18 mouse cellular contexts compared by ENCODE assay signal in genomic region chr4:55976265-55976664, GRCm38 (mm10).
DNase-seq lines count a peak whose midpoint lies in the region; ATAC-seq lines count a peak whose summit lies in the region.
"Had no signal": no experiment of that assay in that cellular context is flagged by ENCODE, and none has a peak within 500 bp of the region (broad histone marks: within the 10 kb centered on the region; RNA-seq: fewer than 3 reads in every experiment).

No protein-coding gene starts in this region.

- H3K27me3 ChIP-seq in midbrain, embryonic 11.5 days (ENCODE audit: control insufficient read depth, insufficient read depth, low read length), result no peaks in the 10 kb centered on the region
- no peaks in the 10 kb centered on the region for H3K27me3 ChIP-seq in midbrain, embryonic 10.5 days (ENCODE audit: low read depth, poor library complexity, severe bottlenecking)
- H3K27me3 ChIP-seq: CH12.LX, Patski had no signal

- H3K4me2 ChIP-seq in midbrain, embryonic 11.5 days, result no peak overlapping the region

- no peak for ATAC-seq in midbrain, embryonic 11.5 days (ENCODE audit: low FRiP score)
- ATAC-seq: activated CD4-positive, CD25-positive, alpha-beta regulatory T cell, adult 4 months; CD4-positive, CD25-positive, alpha-beta regulatory T cell, adult 4 months; Patski had no signal

- DNase-seq in midbrain, embryonic 11.5 days (ENCODE audit: low spot score, missing footprints), result peak; percentile 76
- no peak for DNase-seq in midbrain, embryonic 10.5 days (ENCODE audit: low spot score)
- DNase-seq: adrenal gland, adult 2 months; adrenal gland, adult 8-10 months; adrenal gland, postnatal 10 days; adrenal gland, postnatal 14 days; adrenal gland, postnatal 25 days; adrenal gland, postnatal 36 days; B cell, adult 2 months; cerebellum, adult 11 months; cerebellum, adult 11-12 months; cerebellum, adult 18-20 months; cerebellum, adult 2 months had no signal

- H3K4me1 ChIP-seq in midbrain, embryonic 11.5 days (ENCODE audit: control insufficient read depth, insufficient read depth, low read length), result no peaks in the 10 kb centered on the region
- no peaks in the 10 kb centered on the region for H3K4me1 ChIP-seq in midbrain, embryonic 10.5 days

- no peak overlapping the region for H3K4me3 ChIP-seq in midbrain, embryonic 11.5 days (ENCODE audit: low read depth, low read length)
- no peak overlapping the region for H3K4me3 ChIP-seq in midbrain, embryonic 10.5 days

- 93% methylated on average over 2 of the region's 2 CpGs for WGBS in midbrain, embryonic 11.5 days
- WGBS in midbrain, embryonic 10.5 days, result 94% methylated on average over 2 of the region's 2 CpGs

- H3K36me3 ChIP-seq in midbrain, embryonic 11.5 days (ENCODE audit: control insufficient read depth, insufficient read depth, low read length), result no peaks in the 10 kb centered on the region
- no peaks in the 10 kb centered on the region for H3K36me3 ChIP-seq in midbrain, embryonic 10.5 days
- H3K36me3 ChIP-seq: G1E had no signal

- no peaks in the 10 kb centered on the region for H3K9me3 ChIP-seq in midbrain, embryonic 11.5 days (ENCODE audit: control insufficient read depth, low read length)
- H3K9me3 ChIP-seq in midbrain, embryonic 10.5 days (replicated peaks), result no peaks in the 10 kb centered on the region

- H3K9ac ChIP-seq in midbrain, embryonic 11.5 days (ENCODE audit: low read length), result no peak overlapping the region

- no peak overlapping the region for H3K27ac ChIP-seq in midbrain, embryonic 11.5 days (ENCODE audit: low read depth, low read length)
- no peak overlapping the region for H3K27ac ChIP-seq in midbrain, embryonic 10.5 days (replicated peaks)
